Mouse (Mus musculus): ENCODE results near the gene Slc1a4.

- TF ChIP-seq POLR2A (IDR thresholded peaks at IDR 0.05; ENCODE audit: borderline replicate concordance, low read depth, low read length) (no peak), CTCF (IDR thresholded peaks at IDR 0.05; ENCODE audit: low read depth, low read length) (no peak)
These were observed 69.7 kb downstream of the Slc1a4 start for GRCm38 (mm10) chr11:20262628-20263380.

Measured in bone marrow macrophage, adult 2 months (primary cell).